Mouse (Mus musculus): ENCODE measurements around the gene Grin2c.

DNA sequence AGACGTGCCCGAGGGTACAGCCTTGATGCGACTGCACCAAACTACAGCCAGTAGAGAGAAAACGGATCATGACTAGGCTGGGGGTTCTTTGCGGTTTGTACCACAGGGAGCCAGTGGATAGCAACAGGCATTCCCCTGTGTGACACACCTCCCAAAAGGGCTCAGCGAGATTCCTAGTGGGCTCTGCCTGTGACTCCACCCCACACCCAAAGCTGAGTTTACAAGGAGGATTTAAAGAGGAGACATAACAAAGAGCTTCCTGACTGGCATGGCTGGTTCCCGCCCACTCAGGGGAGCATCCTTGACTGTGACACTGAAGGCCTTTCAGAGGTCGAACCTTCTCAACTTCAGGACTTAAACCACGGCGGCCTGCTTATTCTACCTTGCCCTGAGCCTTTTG, 24.5 kb upstream of the Grin2c start:
- TF ChIP-seq EP300 (IDR thresholded peaks at IDR 0.05; ENCODE audit: low read depth) = no peak
- TF ChIP-seq CTCF (IDR thresholded peaks at IDR 0.05; ENCODE audit: low read depth) = no peak

Data from liver, postnatal 0 days (tissue).